Mouse (Mus musculus): ENCODE results near the gene Phf1. TPM values are rescaled to one million over a fixed set of nuclear protein-coding genes. Genes with fewer than 3 reads are reported as not detected.

Phf1 gene
- 51.7 and 59.2 TPM in 2 replicates for polyA plus RNA-seq (2012; rRNA removed)

GRCm38 (mm10) chr17:26932839-26933398, at the start of gene Phf1:
Phf1 (plus strand) TSS chr17:26933052.

GRCm38 (mm10) chr17:26916711-26917482, 16.0 kb upstream of the Phf1 start, which contains the start of gene Kifc5b:
Kifc5b (plus strand) TSS chr17:26917091.

DNA sequence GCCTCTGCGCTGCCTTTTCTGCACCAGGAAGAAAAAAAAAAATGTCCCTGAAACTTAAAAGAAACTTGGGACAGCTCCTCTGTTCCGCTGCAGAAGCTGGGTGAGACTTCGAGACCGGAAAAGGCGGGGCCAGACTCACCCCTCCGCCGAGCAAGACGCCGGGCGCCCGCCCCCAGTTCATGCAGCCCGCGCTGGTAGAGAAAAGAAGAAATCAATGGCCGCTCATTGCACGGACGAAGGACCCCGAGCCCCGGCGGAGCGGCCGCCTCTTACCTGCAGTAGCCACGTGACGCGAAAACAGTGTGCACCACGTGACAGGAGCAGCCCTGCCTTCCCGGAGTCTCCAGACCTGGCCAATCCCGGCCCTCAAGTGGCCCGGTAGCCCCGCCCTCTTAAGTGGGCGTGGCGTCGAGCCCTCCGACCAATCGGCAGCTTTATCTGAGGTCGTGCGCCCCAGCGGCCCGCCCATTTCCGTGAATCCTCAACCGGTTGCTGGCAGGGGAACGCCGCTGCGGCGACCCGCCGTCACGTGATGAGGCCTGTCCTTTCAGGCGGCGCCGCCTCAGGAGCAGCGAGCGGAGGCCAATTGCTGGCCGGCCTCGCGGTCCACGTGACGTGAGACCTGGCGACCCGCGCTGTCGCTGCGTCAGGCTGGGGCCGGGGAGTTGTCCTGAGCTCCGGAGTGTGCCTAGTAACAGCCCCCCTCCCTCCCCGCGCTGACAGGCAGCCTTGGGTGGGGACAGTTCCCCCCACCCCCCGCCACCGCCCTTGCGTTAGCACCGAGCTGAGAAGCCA, 6.5 kb downstream of the Phf1 start, which contains the start of gene Cuta:
Gene Cuta (minus strand): TSS at position 392 of the 795 bp plus-strand sequence.

DNA sequence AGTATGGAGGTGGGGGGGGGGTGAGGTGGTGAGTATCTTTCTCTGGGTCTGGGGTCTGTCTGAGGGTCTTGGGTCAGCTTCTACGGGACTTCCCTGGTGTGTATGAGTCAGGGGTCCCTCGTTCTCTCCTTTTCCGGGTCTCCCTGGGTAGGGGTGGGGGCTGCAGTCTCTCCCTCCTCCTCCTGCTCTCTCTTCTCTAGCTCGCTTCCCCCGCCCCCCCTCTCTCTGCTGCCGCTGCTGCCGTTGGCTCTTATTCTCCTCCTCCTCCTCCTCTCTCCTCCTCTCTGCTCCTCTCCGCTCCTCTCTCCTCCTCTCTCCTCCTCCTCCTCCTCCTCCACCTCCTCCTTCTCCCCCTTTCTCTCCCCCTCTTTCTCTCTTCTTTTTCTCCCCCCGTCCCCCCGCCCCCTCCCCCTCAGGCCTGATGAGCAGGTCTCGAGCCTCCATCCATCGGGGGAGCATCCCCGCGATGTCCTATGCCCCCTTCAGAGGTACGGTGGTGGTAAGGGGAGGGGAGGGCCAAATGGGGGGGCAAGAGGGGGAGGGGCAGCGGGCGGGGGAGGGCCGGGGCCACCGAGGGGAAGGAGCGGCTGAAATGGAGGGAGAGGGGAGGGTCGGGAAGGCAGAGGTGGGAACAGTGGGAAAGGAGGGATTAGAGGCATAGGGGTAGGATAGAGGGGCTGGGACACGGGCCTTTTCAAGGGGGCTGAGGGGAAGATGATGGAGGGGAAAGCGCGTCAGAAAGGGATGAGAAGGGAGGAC, 8.4 kb downstream of the Phf1 start, which contains the start of gene Syngap1:
Gene Syngap1 (plus strand): TSS at position 223 of the 759 bp plus-strand sequence.

GRCm38 (mm10) chr17:26972703-26973574, 40.1 kb downstream of the Phf1 start, which contains the start of gene Zbtb9:
Zbtb9 (plus strand) TSS chr17:26973167.

Other genes with a start within 250 kb of the Phf1 start
- gene Crebrf, start 217.4 kb upstream of the Phf1 start, polyA plus RNA-seq (2012; rRNA removed): 8.7 and 9.2 TPM in 2 replicates
- 41.7 and 46.5 TPM in 2 replicates for gene Bnip1, start 152.0 kb upstream of the Phf1 start, polyA plus RNA-seq (2012; rRNA removed)
- gene Nkx2-5, start 88.0 kb upstream of the Phf1 start, polyA plus RNA-seq (2012; rRNA removed): 0.08 TPM in 1 of 2 replicates, not detected in the other
- gene Kifc5b, start 16.0 kb upstream of the Phf1 start, polyA plus RNA-seq (2012; rRNA removed): 16.2 and 18.3 TPM in 2 replicates
- 111 and 114 TPM in 2 replicates for gene Cuta, start 6.5 kb downstream of the Phf1 start, polyA plus RNA-seq (2012; rRNA removed)
- 112 and 113 TPM in 2 replicates for gene Syngap1, start 8.2 kb downstream of the Phf1 start, polyA plus RNA-seq (2012; rRNA removed)
- 22.9 and 25.2 TPM in 2 replicates for gene Zbtb9, start 40.1 kb downstream of the Phf1 start, polyA plus RNA-seq (2012; rRNA removed)
- gene Bak1, start 96.0 kb downstream of the Phf1 start, polyA plus RNA-seq (2012; rRNA removed): 26.3 and 33.4 TPM in 2 replicates
- gene Itpr3, start 124.3 kb downstream of the Phf1 start, polyA plus RNA-seq (2012; rRNA removed): 2.1 and 4.4 TPM in 2 replicates
- 228 and 249 TPM in 2 replicates for gene Uqcc2, start 200.9 kb downstream of the Phf1 start, polyA plus RNA-seq (2012; rRNA removed)
- 0.18 and 0.21 TPM in 2 replicates for gene Ip6k3, start 234.7 kb downstream of the Phf1 start, polyA plus RNA-seq (2012; rRNA removed)

All from central nervous system, embryonic 14 days (tissue).